Mouse (Mus musculus): ENCODE measurements around the gene Herc3. TPM values are rescaled to one million over a fixed set of nuclear protein-coding genes. Genes with fewer than 3 reads are reported as not detected.

The Herc3 gene
- polyA plus RNA-seq, 1 experiment from 2014 or later = 15.0 TPM

DNA sequence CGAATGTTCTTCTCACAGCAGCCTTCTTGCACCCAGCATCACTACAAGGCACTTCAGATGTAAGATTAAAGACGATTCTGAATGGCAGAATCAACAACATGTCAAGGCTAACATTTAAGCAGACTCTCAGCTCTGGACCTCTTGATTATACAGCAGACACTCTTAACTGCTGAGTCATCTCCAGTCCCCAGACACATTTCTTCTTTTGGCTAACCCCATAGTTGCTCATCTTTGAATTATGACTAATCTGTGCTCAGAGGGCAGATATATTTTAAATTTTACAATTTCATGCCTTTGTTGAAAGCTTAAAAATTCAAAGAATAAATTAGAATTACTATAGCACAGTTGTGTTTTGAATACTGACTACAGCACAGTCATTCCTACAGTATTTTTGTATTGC, 9.9 kb downstream of the Herc3 start:
- no peaks in the 10 kb centered on the region for H3K36me3 ChIP-seq (ENCODE audit: poor library complexity, severe bottlenecking)
- no peak for ATAC-seq
- peaks cover 18% of the 10 kb centered on the region for H3K4me1 ChIP-seq
- H3K27me3 ChIP-seq = no peaks in the 10 kb centered on the region
- no peak overlapping the region for H3K4me3 ChIP-seq
- no peak overlapping the region for H3K9ac ChIP-seq
- H3K9me3 ChIP-seq (replicated peaks) = no peaks in the 10 kb centered on the region
- WGBS = 75% methylated on average over 2 of the region's 2 CpGs
- H3K4me2 ChIP-seq = no peak overlapping the region
- H3K27ac ChIP-seq = no peak overlapping the region

DNA sequence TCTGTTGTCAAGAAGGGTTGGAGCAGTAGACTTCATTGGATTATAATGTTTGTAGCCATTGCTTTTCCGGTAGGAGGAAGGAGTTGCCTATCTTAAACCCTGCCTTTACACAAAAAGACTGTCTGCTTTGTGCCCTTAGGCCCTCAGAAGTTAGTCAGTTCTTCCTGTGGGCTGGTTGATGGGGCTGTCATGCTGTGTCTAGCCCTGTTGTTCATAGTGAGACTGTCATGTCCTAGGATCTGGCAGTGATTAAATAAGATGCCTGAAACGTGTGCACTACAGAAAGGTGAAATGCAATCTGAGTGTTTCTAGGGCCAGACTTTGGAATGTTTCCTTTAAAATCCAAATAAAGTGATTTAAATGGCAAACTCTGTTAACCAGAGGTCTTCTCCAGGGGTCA, 10.9 kb downstream of the Herc3 start:
- H3K4me2 ChIP-seq = no peak overlapping the region
- H3K4me1 ChIP-seq = peaks cover 16% of the 10 kb centered on the region
- no peak overlapping the region for H3K4me3 ChIP-seq
- no peaks in the 10 kb centered on the region for H3K9me3 ChIP-seq (replicated peaks)
- ATAC-seq = no peak
- no peak overlapping the region for H3K9ac ChIP-seq
- no peak overlapping the region for H3K27ac ChIP-seq
- H3K36me3 ChIP-seq (ENCODE audit: poor library complexity, severe bottlenecking) = peaks cover 5% of the 10 kb centered on the region; the same call in 1 of the 2 replicates
- WGBS = 64% methylated on average over 2 of the region's 2 CpGs
- no peaks in the 10 kb centered on the region for H3K27me3 ChIP-seq

DNA sequence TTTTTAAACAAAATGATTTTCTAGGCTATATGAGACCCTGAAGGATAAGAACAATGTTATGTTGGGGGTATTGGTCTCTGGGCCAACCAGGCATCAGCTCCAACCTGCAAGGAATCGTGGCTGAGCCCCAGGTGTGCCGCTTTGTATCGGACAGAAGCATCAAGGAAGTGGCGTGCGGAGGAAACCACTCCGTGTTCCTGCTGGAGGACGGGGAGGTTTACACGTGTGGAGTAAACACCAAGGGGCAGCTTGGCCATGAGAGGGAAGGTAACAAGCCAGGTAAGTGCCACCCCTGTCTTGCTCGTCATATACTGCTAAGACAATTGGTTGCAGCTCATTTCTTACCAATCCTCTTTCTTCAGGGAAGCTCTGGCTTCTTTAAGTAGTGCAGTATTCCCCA, 12.3 kb downstream of the Herc3 start:
- no peak for ATAC-seq

DNA sequence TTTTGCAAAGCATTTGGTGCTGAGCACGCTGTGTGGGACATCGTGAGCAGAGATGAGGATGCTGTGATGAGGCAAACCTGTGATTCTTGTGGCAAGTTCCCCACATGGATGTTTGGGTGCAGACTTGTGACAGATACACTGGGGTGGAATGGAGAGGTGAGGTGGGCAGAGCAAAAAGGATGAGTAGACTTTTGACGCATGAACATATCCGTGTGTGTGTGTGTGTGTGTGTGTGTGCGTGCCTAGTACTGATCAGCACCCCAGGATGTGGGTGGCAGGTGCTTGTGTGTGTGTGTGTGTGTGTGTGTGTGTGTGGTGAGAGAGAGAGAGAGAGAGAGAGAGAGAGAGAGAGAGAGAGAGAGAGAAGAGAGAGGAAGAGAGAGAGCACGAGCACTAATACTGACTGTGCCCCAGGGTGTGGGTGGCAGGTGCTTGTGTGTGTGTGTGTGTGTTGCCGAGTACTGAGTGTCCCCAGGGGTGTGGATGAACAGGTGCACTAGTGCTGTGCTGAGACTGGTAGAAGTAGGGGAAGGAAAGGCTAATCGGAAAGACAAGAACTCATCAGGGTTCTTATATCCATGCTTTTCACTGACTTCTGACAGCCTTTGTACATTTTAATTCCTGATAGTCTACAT, 13.0 kb downstream of the Herc3 start:
- no peak overlapping the region for H3K4me3 ChIP-seq
- peaks cover 5% of the 10 kb centered on the region; the same call in 1 of the 2 replicates for H3K36me3 ChIP-seq (ENCODE audit: poor library complexity, severe bottlenecking)
- H3K4me2 ChIP-seq = no peak overlapping the region
- peaks cover 4% of the 10 kb centered on the region; the same call in 1 of the 2 replicates for H3K4me1 ChIP-seq
- H3K27ac ChIP-seq = no peak overlapping the region
- 85% methylated on average over 8 of the region's 8 CpGs for WGBS
- H3K9me3 ChIP-seq (replicated peaks) = no peaks in the 10 kb centered on the region
- H3K27me3 ChIP-seq = no peaks in the 10 kb centered on the region
- no peak overlapping the region for H3K9ac ChIP-seq
- no peak for ATAC-seq

More for the DNA sequence above, 12.3 kb downstream of the Herc3 start:
- Histone ChIP-seq H3K36me3 (ENCODE audit: poor library complexity, severe bottlenecking) (peaks cover 5% of the 10 kb centered on the region; the same call in 1 of the 2 replicates), H3K9me3 (replicated peaks) (no peaks in the 10 kb centered on the region), H3K9ac (no peak overlapping the region), H3K4me2 (no peak overlapping the region), H3K27me3 (no peaks in the 10 kb centered on the region), H3K4me1 (peaks cover 4% of the 10 kb centered on the region), H3K4me3 (no peak overlapping the region), H3K27ac (no peak overlapping the region)
- WGBS = 85% methylated on average over 9 of the region's 9 CpGs

DNA sequence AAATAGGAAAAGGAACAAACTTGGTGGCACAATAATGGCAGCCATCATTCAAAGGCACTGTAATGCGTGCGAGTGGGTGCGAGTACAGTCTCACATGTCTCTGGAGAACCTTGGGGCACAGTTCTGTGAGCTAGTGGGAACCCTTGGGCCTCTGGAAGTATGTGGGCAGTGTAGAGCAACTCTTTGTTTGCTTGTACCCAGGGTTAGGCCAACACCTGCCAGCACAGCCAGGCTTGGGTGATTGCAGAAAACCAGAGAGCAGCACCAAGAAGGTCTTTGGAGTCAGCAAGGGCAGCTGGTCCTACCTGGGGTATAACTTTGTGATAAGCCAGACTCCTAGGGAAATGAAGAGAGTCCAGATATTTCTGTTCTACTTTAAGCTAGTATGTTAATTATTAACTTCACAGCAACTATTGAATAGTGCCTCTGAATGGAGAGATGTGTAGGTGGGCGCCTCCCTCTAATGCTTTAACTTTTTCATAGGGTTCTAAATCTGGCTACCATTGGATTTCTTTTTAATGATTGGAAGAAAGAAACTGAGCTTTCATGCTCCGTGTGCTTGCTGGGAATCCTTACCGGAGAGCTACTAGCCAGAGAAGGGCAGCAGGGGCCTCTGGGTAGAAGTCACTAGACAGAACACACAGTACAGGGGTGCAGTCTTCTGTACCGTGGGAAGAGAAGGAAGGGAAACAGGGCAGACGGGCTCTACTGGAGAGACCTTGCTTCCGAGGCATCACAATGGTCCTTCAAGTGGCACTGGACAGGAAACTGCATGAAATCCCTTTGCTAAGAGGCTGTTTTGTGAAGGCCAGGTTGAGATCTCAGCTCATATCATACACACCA, 15.8 kb downstream of the Herc3 start:
- H3K36me3 ChIP-seq (ENCODE audit: poor library complexity, severe bottlenecking) = peaks cover 5% of the 10 kb centered on the region; the same call in 1 of the 2 replicates
- no peaks in the 10 kb centered on the region for H3K9me3 ChIP-seq (replicated peaks)
- 93% methylated on average over 9 of the region's 9 CpGs for WGBS
- no peak for ATAC-seq
- no peak overlapping the region for H3K27ac ChIP-seq
- no peak overlapping the region for H3K4me3 ChIP-seq
- no peak overlapping the region for H3K9ac ChIP-seq
- peaks cover 8% of the 10 kb centered on the region; the same call in 1 of the 2 replicates for H3K4me1 ChIP-seq
- no peaks in the 10 kb centered on the region for H3K27me3 ChIP-seq
- H3K4me2 ChIP-seq = no peak overlapping the region

DNA sequence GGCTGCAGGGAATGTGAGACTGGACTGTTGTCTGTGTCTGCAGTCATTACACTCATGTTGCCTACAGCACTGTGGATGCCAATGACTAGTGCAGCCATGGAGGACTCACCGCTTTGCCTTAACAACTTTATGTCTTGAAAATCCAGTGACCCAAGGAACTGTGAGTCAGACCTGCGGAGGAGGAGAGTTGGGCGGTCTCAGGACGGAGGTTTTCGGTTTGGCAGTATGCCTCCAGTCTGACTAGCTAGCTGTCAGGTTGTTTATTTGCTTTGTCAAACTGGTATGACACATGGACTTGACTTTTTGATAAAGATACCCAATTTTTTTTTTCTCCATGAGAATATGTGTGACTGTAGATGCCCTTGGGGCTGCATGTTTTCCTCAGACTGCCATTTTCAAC, 16.6 kb downstream of the Herc3 start:
- Histone ChIP-seq H3K27ac (no peak overlapping the region), H3K4me2 (no peak overlapping the region), H3K4me1 (peaks cover 8% of the 10 kb centered on the region; the same call in 1 of the 2 replicates), H3K36me3 (ENCODE audit: poor library complexity, severe bottlenecking) (peaks cover 5% of the 10 kb centered on the region; the same call in 1 of the 2 replicates), H3K9ac (no peak overlapping the region), H3K9me3 (replicated peaks) (no peaks in the 10 kb centered on the region), H3K4me3 (no peak overlapping the region), H3K27me3 (no peaks in the 10 kb centered on the region)
- ATAC-seq = no peak
- 94% methylated on average over 5 of the region's 5 CpGs for WGBS

DNA sequence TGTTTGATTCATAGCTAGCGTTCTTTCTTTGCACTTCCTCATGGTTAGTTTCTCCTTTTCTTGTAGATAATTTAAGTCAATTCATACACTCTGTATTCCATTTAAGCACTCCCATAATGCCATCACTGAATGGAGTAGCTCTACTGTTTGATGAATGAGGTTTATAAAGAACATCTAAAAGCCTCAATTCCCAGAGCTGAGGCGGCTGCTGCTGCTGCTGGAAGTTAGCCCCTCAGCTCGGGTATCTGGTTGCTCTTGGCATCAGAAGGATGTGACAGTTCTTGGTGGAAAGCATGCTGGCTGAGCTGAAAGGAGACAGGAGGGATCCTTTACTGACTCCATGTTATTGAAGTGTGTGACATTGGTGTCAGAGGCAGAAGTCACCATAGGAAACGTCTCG, 18.1 kb downstream of the Herc3 start:
- Histone ChIP-seq H3K36me3 (ENCODE audit: poor library complexity, severe bottlenecking) (peaks cover 5% of the 10 kb centered on the region; the same call in 1 of the 2 replicates), H3K27ac (no peak overlapping the region), H3K27me3 (no peaks in the 10 kb centered on the region), H3K4me2 (no peak overlapping the region), H3K4me3 (no peak overlapping the region), H3K9me3 (replicated peaks) (no peaks in the 10 kb centered on the region), H3K4me1 (peaks cover 8% of the 10 kb centered on the region; the same call in 1 of the 2 replicates), H3K9ac (no peak overlapping the region)
- no peak; the same call in 1 of the 2 replicates for ATAC-seq
- 18% methylated on average over 5 of the region's 5 CpGs for WGBS

DNA sequence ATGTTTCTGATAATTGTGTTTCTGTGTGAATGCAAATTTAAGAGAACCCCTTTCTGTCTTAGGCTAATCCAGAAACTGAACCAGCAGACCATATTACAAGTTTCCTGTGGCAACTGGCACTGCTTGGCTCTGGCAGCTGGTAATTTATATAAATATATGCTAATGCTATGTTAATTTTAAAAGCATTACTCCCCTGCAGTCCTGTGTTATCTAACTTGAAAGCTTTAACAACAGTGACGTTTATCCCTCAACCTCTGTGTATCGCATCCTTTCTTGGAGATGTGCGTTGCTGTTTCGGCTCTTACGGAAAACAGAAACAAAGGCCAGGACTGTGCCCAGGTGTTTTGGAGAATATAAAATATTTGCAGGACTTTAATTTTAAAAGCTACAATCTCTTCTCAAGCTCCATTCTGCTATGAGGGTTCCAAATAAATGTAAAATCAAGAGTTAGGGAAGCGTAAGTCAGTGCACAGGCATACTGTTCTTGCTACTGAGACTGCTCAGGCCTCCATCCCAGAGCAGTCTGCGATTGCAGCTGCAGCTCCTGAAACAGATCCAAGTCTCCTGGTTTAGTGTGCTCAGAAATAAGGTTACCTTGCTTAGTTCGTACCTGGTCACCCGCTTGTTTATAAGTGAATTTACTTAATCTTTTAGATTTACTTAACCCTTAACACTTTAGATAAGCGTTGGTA, 24.6 kb downstream of the Herc3 start:
- ATAC-seq = peak; percentile 87
- 0 out of 2 replicates have a peak overlapping the region, but pooled peaks have one; percentile 2 for H3K4me2 ChIP-seq

DNA sequence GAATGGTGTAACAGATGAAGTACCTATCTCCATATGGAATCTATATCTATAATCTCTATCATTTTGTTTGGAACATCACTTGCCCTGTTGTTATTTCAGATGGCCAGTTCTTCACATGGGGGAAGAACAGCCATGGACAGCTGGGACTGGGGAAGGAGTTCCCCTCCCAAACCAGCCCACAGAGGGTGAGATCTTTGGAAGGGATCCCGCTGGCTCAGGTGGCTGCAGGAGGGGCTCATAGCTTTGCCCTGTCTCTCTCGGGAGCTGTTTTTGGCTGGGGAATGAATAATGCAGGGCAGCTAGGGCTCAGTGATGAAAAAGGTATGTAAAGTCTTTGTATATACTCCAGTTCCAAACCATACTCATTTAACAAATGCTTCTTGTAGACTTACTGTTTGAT, 25.2 kb downstream of the Herc3 start:
- no peaks in the 10 kb centered on the region for H3K9me3 ChIP-seq (replicated peaks)
- H3K4me3 ChIP-seq = no peak overlapping the region
- no peak for ATAC-seq
- H3K27ac ChIP-seq = no peak overlapping the region
- WGBS = 60% methylated on average over 2 of the region's 2 CpGs
- H3K4me2 ChIP-seq = no peak overlapping the region
- 0 out of 2 replicates have a peak, but pooled peaks cover 7% of the 10 kb centered on the region for H3K36me3 ChIP-seq (ENCODE audit: poor library complexity, severe bottlenecking)
- H3K4me1 ChIP-seq = peaks cover 12% of the 10 kb centered on the region
- no peaks in the 10 kb centered on the region for H3K27me3 ChIP-seq
- no peak overlapping the region for H3K9ac ChIP-seq

More for the DNA sequence above, 24.6 kb downstream of the Herc3 start:
- WGBS = 73% methylated on average over 10 of the region's 10 CpGs
- no peaks in the 10 kb centered on the region for H3K9me3 ChIP-seq (replicated peaks)
- H3K4me3 ChIP-seq = no peak overlapping the region
- no peak overlapping the region for H3K9ac ChIP-seq
- peaks cover 12% of the 10 kb centered on the region for H3K4me1 ChIP-seq
- 0 out of 2 replicates have a peak, but pooled peaks cover 7% of the 10 kb centered on the region for H3K36me3 ChIP-seq (ENCODE audit: poor library complexity, severe bottlenecking)
- no peaks in the 10 kb centered on the region for H3K27me3 ChIP-seq
- H3K27ac ChIP-seq = peak overlapping the region; percentile 51

DNA sequence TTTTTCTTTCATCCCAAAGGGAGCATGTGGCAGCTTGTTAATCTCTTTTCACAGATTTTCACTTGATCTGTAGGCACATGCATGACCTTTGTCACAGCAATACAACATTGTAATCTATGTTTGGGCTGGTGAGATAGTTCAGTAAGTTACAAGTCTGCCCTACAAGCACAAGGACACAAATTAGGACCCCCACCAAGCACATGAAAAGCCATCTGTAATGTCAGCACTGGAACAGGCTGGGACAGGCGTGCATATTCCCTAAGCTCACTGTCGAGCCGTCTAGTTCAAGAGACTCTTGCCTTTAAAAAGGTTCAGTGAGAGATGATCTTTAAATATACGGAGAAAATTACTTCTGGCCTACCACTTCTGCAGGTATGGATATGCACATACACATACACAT, 28.3 kb downstream of the Herc3 start:
- Histone ChIP-seq H3K36me3 (ENCODE audit: poor library complexity, severe bottlenecking) (0 out of 2 replicates have a peak, but pooled peaks cover 7% of the 10 kb centered on the region), H3K9ac (no peak overlapping the region), H3K27me3 (no peaks in the 10 kb centered on the region), H3K27ac (no peak overlapping the region), H3K4me1 (peaks cover 15% of the 10 kb centered on the region), H3K9me3 (replicated peaks) (no peaks in the 10 kb centered on the region), H3K4me3 (no peak overlapping the region), H3K4me2 (no peak overlapping the region)
- no peak for ATAC-seq
- WGBS = 69% methylated on average over 4 of the region's 4 CpGs

DNA sequence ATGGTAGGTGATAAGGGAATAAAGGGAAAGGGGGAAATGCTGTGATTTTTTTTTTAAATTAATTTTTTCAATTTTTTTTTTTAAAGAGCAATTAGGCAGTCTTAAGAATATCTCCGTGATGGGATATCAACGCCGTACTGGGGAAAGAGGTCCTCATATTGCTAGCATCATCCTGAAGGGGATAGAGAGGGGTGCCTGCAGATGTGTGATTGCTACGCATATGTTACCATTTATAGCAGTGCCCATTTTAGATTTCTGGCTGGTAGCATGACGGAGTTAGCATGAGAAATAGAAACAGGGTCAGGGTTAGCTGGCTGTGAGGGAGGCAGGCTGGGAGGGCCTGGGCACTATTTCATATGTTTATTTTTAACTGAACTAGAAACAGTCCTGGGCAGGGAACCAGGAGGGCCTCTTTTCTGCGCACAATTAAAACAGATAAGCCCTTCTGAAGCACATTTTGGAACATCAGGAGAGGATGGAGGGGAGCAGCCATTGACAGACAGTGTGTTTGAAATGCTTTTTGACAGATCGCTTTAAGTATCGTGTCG, 31.3 kb downstream of the Herc3 start:
- Histone ChIP-seq H3K9me3 (replicated peaks) (no peaks in the 10 kb centered on the region), H3K9ac (no peak overlapping the region), H3K36me3 (ENCODE audit: poor library complexity, severe bottlenecking) (0 out of 2 replicates have a peak, but pooled peaks cover 7% of the 10 kb centered on the region), H3K27me3 (no peaks in the 10 kb centered on the region), H3K4me1 (0 out of 2 replicates have a peak, but pooled peaks cover 3% of the 10 kb centered on the region), H3K4me2 (no peak overlapping the region), H3K27ac (no peak overlapping the region), H3K4me3 (no peak overlapping the region)
- WGBS = 70% methylated on average over 9 of the region's 9 CpGs
- peak; percentile 39; the same call in 1 of the 2 replicates for ATAC-seq

Measured in forebrain, embryonic 13.5 days (tissue).